Mouse (Mus musculus) hindlimb bud, embryonic 11.5 days (tissue): ENCODE measurements around the gene Hnrnpu.
A peak's percentile ranks its signal among the peaks of the same experiment; 100 is the strongest.
"Not testable (repeated sequence)": the region's sequence is repeated elsewhere in the genome, so short reads cannot be mapped to it uniquely, and the experiment has no call there.

Source experiments
- DNase-seq: peaks from one replicate; pipeline ENCODE4 v3.0.0-alpha.2; 2012; ENCODE audit warnings: low read depth, low spot score; ENCODE audit errors: extremely low spot score

The Hnrnpu gene

DNA sequence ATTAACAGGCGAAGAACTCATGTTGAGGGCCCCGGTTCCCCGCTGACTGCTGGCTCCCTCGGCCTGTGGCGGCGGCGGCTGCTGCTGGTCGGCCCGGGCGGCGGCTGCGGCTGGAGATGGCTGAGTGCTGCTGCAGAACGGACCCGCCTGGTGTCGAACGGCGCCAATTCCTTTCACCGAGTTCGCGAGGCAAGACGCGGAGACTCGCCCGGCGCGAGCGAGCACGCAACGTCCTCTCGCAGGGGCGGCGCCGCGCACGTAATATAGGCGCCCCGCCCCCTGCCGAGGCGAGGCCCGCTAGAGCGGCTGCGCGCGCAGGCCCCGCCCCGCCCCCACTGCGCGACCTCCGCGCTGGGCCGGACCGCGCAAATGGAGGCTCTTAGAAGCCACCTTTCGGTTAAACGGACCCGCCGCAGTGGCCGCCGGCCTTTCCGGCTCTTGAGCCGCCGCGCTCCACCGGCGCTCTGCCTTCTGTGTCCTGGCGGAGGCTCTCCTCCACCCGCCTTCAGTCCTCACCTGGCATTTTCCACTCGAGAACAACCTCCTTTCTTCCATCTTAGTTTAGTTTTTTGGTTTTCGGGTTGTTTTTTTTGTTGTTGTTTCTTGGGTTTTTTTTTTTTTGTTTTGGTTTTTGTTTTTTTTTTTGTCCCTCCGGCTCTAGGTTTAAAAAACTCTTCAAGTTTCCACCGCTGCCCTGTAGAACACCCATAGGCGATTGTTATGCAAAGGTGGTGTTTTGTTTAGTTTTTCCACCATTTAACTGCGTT is at the start of gene Hnrnpu:
Gene Hnrnpu, minus strand, starts transcription at position 247 of the 767 bp plus-strand sequence.
- DNase-seq = no peak

DNA sequence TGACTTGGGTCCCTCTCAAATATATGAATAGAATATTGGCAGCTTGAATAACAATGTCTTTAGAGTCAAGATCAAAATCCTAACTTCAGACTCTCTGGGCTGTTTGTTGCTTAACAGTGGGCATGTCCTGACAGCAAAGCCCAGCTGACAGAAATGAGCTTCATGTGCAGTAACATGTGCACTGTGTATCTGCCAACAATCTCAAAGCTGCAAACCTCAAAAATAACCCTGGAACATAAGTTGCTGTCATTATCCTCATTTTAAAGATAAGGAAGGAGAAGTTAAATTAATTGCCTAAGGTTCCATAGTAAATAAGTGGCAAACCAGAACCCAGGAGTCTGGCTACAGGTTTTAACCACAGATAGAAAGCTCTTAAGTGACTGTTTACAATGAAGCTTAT is 44.6 kb upstream of the Hnrnpu start:
- no peak for DNase-seq

DNA sequence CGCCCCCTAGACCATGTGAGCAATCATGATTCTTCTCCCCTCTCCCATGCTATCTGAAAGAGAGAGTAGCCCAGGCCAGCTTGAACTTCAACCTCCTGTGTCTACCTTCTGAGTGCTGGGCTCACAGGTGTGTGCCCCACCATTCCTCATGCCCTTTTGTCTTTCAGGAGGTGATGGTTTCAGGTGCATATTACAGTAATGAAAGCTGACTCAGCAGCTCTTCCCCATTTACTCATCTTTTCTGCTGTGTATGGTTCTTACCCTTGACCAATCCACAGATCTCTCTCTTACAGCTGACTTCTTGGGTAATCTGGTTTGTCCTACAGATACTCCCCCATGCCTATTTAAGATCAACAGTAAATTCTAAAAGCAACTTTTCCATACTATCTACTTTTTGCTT is 41.6 kb upstream of the Hnrnpu start:
- no peak for DNase-seq

DNA sequence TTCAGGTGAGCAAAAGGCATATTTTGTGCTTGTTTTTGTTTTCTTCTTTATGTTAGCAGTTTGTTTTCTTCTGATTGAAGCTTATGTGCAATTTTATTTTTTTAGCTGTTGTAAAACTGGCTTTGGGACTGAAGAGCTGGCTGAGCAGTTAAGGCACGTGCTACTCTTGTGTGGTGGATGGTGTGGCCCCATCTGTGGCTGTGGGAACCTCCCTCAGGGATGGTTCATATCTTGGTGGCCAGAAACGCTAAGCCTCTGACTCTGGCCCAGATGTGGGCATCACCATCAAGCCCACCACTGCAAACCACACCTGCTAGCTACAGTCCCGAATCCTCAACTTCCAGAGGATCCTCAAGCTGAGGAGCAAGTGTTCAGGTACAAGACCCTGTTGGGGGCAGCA is 40.5 kb upstream of the Hnrnpu start:
- no peak for DNase-seq

DNA sequence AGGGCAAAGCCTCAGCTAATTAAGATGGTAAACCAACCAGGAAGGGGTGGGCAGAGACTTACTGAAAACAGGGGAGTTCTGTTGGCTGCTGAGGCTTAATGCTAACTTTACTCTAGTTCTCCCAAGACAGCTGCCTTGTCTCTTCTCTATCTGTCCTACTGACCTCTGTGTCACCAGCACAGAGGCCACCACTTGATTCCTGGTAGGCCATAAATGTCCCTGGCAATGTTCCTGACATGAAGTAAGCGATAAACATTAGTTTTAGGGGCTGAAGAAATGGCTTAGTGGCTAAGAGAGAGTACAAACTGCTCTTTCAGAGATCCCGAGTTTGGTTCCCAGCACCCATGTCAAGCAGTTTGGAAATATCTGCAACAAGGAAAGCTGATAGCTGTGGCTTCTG is 39.3 kb upstream of the Hnrnpu start:
- DNase-seq = no peak

DNA sequence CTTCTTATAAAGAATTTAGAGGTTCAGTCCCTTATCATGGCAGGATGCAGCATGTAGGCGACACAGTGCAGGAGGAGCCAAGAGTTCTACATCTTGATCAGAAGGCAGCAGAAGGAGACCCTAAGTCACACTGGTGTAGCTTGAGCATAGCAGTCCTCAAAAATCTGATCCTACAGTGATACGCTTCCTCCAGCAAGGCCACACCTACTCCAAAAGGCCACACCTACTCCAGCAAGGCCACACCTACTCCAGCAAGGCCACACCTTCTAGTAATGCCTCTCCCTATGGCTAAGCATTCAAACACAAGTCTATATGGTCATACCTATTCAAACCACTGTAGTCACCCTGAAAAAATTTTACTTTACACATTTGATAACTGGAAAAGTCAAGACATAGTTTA is 38.5 kb upstream of the Hnrnpu start:
- no peak for DNase-seq

DNA sequence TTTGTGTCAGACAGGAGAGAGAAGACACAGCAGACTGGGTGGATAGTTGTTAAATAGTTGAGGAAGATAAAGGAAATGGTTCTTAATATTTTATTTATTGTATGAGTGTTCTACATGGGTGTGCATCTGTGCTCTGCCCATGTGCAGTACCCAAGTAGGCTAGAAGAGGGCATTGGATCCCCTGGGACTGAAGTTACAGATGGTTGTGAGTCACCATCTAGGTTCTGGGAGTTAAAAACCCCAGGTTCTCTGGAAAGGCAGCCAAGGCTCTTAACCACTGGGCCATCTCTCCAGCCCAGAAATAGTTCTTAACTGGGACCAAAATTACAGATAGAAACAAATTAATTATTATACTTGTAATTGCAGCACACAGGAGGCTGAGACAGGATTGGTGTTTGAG is 37.8 kb upstream of the Hnrnpu start:
- DNase-seq = no peak

DNA sequence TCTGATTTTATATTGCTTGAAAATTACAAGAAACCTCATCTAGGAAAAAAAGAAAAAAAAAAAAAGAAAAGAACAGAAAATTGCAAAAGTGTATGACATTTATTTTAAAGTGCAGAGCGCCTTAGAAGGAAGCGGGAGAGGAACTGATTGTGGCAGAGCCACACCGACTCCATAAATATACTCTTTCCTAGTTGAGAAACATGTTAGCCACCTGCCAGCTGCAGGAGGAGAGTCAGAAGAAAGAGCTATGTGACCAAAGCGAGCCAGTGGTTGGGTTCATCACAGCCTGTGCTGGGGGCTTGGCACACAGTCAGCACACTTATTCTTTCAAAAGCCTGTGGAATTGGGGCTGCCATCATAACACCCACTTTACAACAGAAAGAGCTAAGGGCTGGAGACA is 35.1 kb upstream of the Hnrnpu start:
- DNase-seq = no peak

DNA sequence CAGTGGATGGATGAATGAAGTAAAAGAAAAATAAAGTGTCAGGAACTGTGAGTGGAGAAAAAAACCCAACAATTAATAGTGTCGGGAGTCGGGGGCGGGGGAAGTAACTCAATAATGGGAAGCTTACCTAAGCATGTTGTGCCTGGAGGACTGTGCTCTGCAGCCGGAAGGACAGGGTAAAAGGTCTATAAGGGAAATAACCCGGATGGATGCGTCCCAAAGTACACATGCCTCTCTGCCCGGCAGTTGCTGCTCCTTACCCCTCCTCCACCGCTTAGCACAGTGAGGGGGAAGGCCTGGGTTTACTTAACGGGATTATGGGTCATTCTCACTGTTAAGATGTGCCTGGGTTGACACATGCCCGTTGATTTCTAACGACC is 31.7 kb upstream of the Hnrnpu start:
- no peak for DNase-seq

DNA sequence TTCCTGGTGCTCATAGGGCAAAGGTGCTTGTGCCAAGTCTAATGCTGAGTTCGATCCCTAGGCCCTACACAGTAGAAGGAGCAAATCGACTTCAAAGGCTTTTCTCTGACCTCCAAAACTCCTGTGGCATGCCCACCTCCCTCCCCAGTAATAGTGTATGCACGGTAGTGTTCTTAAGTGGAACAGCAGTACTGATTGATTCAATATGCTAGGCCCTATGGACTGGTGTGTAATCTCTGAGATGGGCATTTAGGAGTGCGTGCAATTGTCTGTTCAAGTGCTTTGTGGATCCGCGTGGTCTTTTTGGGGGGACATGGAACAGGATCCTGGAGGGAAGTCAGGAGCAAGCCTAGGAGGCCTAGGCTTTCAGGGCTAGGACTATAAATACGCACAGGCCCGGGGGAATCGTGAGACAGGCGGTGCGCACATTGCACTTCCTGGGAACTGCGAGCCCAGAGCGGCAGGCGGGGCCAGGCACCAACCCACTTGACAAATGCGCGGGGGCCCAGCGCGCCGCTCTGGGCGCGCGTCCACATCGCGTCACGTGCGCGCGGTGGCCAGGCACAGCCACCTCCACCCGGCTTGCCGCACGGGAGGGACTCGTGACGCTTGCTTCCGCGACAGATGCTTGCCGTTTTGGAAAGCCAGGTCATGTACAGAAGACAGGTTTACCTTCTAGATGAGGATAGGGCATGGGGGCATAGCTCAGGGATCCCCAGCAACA is 31.1 kb upstream of the Hnrnpu start:
- peak; percentile 30 for DNase-seq

DNA sequence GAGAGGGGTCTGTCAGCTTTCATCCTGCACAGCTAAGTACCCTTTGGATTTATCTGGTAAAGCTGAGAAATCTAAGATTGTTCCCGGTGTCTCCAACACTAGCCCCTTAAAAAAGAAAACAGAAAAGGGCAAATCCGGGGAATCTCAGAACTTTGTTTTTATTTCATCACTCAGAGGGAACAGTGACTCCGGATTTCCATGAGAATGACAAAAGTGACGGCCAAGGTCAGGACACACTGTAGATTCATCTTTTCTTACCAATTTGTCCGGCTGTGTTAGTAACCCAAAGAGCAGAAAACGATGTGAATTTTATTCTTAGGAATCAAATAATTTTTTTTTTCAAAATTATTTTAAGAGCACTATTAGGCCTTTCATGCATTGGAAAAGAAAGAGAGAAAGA is 30.5 kb upstream of the Hnrnpu start:
- DNase-seq = no peak

DNA sequence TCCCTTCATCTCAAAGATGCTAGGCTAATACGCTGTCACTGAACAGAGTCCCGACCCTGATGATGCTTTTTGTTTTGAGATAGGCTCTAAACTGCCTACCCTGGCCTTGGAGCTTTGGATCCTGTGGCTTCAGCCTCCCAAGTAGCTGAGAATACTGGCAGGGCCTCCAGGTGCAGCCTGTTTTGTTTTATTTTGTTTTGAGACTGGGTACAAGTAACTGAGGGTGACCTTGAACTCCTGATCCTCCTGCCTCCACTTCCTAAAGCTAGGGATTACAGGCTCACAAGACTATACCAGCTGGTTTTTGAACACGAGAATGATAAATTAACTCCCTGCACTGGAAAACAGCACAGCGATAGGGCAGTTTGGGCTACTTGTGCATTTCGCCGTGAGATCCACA is 27.6 kb upstream of the Hnrnpu start:
- DNase-seq = no peak

DNA sequence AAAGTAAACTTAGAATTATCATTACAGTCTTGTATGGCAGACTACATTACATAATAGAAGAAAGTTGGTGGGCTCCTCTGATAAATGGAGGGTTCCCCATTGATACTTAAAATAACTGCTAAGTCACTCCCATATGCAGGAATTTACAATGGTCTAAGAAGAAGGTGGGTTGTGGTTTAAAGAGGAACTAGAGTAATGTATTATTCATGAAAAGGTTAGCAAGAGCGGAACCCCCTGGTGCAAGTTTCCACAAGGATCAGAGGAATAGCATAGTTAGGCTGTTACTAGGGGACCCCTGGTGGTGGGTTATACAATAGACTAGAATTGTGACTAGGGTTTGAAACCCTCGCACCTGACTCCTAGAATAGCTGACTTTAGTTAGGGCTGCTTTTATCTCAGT is 23.1 kb upstream of the Hnrnpu start:
- no peak for DNase-seq

DNA sequence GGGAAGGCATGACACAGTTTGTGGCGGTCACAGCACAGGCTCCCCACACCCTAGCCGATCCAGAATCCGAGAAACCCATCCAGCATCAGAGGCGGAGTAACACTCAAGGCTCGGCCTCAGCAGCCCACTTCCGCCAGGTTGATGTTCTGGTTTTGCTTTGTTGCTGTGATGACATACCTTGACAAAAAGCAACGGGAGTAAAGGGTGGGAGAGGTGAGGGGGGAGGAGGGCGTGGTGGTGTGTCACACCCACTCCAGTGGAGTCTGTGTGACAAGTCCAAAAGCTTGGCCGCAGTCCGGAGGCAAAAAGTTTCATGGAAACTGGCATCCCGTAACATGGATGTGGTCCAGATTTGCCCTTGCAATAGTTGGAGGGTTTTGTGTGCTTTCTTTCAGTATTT is 22.7 kb upstream of the Hnrnpu start:
- no peak for DNase-seq

DNA sequence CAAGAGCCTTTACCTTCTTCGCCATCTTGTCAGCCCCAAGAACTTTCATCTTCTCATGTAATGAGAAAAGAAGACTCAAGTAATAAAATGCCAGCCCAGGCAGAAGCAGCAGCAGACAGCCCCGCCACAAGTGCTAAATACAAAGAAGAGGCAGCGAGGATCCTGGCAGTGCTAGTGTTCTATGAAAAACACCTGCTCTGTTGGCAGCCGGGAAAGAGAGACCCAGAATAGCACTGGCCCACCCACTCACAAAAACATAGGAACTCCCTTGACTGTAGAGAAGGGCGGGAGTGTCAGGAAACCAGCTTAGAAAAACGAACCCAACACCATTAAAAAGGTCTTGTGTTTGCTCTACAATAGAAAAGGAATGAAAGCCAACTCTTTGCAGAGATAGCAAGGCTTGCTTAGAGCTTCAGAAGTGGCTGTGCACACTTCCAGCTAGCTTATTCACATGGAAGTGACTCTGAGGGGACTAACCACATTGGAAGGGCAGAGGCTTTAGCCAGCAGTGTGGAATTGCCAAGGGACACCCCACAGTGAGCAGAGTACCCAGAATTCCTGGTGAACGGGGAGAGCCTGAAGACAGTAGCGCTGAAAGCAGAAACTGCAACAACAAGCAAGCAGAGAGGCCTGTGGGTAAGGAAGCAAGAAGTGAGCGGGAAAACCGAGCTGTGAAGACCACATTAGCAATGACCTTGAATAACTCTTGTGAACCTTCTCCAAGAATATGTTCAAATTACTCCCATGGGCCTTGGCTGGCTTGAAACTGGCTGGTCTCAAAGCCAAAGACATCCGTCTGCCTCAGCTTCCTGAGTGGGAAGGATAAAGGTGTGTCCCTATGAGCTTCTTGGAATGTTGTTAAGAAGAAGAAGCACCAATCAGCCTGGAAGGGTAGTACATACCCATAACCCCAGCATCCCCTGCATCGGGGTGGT is 20.4 kb upstream of the Hnrnpu start:
- no peak for DNase-seq

DNA sequence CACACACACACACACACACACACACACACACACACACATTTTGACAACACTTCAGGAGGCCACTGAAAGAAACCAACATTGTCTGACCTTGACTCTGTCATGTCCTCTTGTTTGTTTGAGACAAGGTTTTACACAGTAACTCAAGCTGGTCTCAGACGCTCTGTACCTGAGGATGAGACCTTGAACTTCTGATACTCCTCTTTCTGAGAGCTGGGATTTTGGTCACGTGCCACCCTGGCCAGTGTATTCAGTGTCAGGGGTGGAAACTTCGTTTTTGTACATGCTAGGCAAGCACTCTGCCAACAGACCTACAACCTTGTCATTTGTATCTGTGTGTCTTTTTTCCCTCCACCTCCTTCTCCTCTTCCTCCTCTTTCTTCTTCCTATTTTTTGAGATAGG is 17.0 kb upstream of the Hnrnpu start:
- no peak for DNase-seq

DNA sequence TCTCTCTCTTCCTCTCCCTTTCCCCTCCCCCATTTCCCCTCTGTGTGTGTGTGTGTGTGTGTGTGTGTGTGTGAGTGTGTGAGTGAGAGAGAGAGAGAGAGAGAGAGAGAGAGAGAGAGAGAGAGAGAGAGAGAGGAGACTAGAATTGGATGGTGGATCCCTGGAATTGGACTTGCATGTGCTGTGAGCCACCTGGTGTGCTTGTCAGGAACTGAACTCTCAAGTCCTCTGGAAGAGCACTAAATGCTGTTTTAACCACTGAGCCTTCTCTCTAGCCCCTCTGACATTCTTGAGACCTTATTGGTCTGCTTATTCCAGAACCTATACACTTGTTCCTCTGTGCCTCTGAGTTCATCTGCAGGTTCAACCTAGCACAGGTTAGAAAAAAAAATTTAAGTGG is 14.0 kb upstream of the Hnrnpu start:
- DNase-seq = no peak

DNA sequence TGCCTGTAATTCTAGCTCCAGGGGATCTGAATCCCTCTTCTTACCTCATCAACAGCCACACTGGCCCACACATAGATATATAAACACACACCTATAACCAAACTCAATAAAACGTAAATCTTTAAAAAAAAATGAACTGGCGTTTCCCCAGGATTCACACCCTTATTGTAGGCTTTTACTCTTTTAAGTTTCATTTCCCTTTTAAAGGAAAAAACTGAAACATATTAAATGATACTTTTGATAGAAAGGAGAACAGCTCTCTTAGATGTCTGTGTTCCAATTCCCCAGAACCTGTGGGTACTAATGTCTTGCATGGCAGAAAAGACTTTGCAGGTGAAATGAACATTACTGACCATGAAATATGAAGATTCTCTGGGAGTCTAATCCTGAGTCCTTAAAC is 13.2 kb upstream of the Hnrnpu start:
- no peak for DNase-seq

DNA sequence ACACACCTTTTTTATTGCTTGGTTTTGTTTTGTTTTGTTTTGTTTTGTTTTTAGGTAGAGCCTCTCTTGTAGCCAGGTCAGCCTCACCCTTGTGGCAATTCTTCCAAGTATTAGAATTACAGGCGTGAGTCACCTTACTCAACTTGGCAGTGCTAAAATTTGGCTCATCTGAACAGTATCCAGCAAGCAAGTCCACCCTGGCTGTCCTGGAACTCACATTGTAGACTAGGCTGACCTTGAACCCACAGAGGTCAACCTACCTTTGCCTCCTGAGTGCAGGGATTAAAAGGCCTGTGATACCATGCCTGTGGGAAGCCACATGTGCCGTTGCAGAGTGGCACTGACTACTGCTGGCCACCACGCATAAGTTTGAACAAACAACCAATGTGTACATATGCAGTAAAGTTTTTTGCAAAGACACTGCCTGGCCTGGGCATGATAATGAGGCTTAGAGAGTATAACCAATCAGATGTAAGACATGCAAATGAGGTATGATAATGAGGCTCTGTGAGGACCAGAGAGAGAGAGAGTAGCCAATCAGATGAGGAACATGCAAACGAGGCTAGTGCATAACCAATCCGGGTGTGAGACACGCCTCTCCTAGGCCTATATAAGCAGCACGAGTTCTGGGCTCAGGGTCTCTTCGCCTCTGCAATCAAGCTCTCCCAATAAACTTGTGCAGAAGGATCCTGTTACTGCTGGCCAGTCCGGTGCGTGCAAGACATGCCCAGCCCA is 6.6 kb upstream of the Hnrnpu start:
- DNase-seq = not testable (repeated sequence)

DNA sequence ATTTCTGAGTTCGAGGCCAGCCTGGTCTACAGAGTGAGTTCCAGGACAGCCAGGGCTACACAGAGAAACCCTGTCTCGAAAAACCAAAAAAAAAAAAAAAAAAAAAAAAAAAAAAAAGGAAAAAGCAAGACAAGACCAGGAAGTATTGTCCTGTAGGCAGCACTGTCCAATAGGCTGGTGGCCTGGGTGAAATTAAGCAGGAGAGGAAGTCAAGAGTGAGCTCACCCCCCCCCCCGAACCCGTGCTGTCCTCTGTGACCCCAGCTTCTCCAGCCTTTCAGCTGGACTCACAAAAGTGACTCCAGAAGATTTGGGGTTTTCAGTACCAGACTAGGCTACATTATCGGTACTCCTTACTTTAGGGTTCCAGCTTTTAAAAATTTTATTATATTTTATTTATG is 5.0 kb upstream of the Hnrnpu start:
- DNase-seq = no peak

DNA sequence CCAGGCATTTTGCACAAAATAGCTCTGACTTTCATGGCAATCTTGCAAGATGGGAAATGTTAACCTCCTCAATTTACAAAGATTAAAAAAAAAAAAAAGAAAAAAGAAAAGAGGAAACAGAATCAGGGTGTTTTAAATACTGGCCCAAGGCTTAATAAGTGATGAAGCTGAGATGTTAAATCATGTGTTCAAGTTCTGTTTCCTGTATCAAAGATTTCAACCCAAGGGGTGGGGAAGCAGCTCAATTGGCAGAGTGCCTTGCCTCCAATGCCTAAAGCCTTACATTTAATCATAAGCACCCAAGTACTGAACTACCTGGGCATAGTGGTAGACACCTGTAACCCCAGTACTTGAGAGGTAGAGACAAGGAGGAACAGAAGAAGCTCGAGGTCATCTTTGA is 4.5 kb upstream of the Hnrnpu start:
- no peak for DNase-seq
